Mouse (Mus musculus) liver, embryonic 14.5 days (tissue): ENCODE measurements around the gene Cyp1a2.

Experiments used
- CTCF ChIP-seq: IDR thresholded peaks from 2 replicates; pipeline ENCODE4 v1.5.1; 2016; ENCODE audit warnings: antibody characterized with exemption, low read depth, control low read depth
- EP300 ChIP-seq: IDR thresholded peaks from 2 replicates; pipeline ENCODE4 v1.6.1; 2016; ENCODE audit warnings: antibody characterized with exemption, low read depth

GRCm38 (mm10) chr9:57647286-57648108 lies 36.0 kb downstream of the Cyp1a2 start:
- no peak for TF ChIP-seq CTCF
- no peak for TF ChIP-seq EP300
